In genomic region chr5:55293301-55293700, GRCm38 (mm10) we compare ENCODE assay signal across 11 mouse cellular contexts.
DNase-seq lines count a peak whose midpoint lies in the region; ATAC-seq lines count a peak whose summit lies in the region.
"Had no signal": no experiment of that assay in that cellular context is flagged by ENCODE, and none has a peak within 500 bp of the region (broad histone marks: within the 10 kb centered on the region; RNA-seq: fewer than 3 reads in every experiment).

No protein-coding gene starts in this region.

- WGBS in neural tube, embryonic 11.5 days, result 65% methylated on average over 2 of the region's 2 CpGs
- 51% methylated on average over 2 of the region's 2 CpGs for WGBS in embryonic facial prominence, embryonic 14.5 days

- no peak for DNase-seq in neural tube, embryonic 11.5 days (ENCODE audit: low spot score)
- DNase-seq in neural tube, embryonic 10.5 days (ENCODE audit: extremely low spot score, low spot score), result no peak
- DNase-seq in embryonic facial prominence, embryonic 14.5 days (ENCODE audit: low spot score), result peak; percentile 41
- DNase-seq in left cerebral cortex, postnatal 25 days (ENCODE audit: low spot score in 2 of 2), result peak; percentile 5 to 53
- DNase-seq in lung, postnatal 10 days, result no peak
- DNase-seq in yolk sac, embryonic 10.5 days (ENCODE audit: low spot score), result no peak
- no peak for DNase-seq in spleen, adult 12 weeks (ENCODE audit: low spot score)
- DNase-seq: thymus, postnatal 4 days had no signal

- no peaks in the 10 kb centered on the region for H3K9me3 ChIP-seq in neural tube, embryonic 11.5 days (ENCODE audit: control insufficient read depth, low read length)
- no peaks in the 10 kb centered on the region for H3K9me3 ChIP-seq in embryonic facial prominence, embryonic 14.5 days (ENCODE audit: control insufficient read depth, low read length)
- H3K9me3 ChIP-seq: megakaryocyte, embryonic 14.5 days had no signal

- H3K9ac ChIP-seq in neural tube, embryonic 11.5 days (ENCODE audit: low read length), result no peak overlapping the region
- no peak overlapping the region for H3K9ac ChIP-seq in embryonic facial prominence, embryonic 14.5 days (ENCODE audit: low read depth, low read length)

- H3K4me1 ChIP-seq in neural tube, embryonic 11.5 days (ENCODE audit: control insufficient read depth, insufficient read depth, low read length), result no peaks in the 10 kb centered on the region
- no peaks in the 10 kb centered on the region for H3K4me1 ChIP-seq in embryonic facial prominence, embryonic 14.5 days (ENCODE audit: control insufficient read depth, insufficient read depth, low read length)
- H3K4me1 ChIP-seq: megakaryocyte, embryonic 14.5 days had no signal

- H3K27me3 ChIP-seq in neural tube, embryonic 11.5 days (ENCODE audit: control insufficient read depth, insufficient read depth, low read length), result no peaks in the 10 kb centered on the region
- no peaks in the 10 kb centered on the region for H3K27me3 ChIP-seq in embryonic facial prominence, embryonic 14.5 days (replicated peaks; ENCODE audit: control insufficient read depth, insufficient read depth, low read length)
- H3K27me3 ChIP-seq: megakaryocyte, embryonic 14.5 days had no signal

- no peak overlapping the region for H3K4me2 ChIP-seq in neural tube, embryonic 11.5 days (ENCODE audit: low read depth)
- H3K4me2 ChIP-seq in embryonic facial prominence, embryonic 14.5 days (ENCODE audit: low read depth, low read length), result no peak overlapping the region
- H3K4me2 ChIP-seq: heart, embryonic 11.5 days had no signal

- ATAC-seq in neural tube, embryonic 11.5 days (ENCODE audit: insufficient read depth, low FRiP score, low TSS enrichment), result peak; percentile 74
- ATAC-seq in embryonic facial prominence, embryonic 14.5 days (ENCODE audit: low read depth), result no peak

- intact Hi-C loops in left cerebral cortex, postnatal 25 days (cut with DNase I), result no loop called here

- no peak overlapping the region for H3K27ac ChIP-seq in neural tube, embryonic 11.5 days (ENCODE audit: low read depth, low read length)
- no peak overlapping the region for H3K27ac ChIP-seq in embryonic facial prominence, embryonic 14.5 days (replicated peaks; ENCODE audit: low read depth, low read length)

- no peaks in the 10 kb centered on the region for H3K36me3 ChIP-seq in neural tube, embryonic 11.5 days (ENCODE audit: control insufficient read depth, insufficient read depth, low read length)
- no peaks in the 10 kb centered on the region for H3K36me3 ChIP-seq in embryonic facial prominence, embryonic 14.5 days (ENCODE audit: control insufficient read depth, insufficient read depth, low read length)

- H3K4me3 ChIP-seq in neural tube, embryonic 11.5 days (ENCODE audit: low read depth, low read length), result no peak overlapping the region
- no peak overlapping the region for H3K4me3 ChIP-seq in embryonic facial prominence, embryonic 14.5 days (ENCODE audit: low read depth, low read length)
- H3K4me3 ChIP-seq: erythroblast, embryonic 14.5 days; megakaryocyte, embryonic 14.5 days had no signal

Comparison
In these comparisons a context has a peak if more than half of its experiments do, and no peak if none do; other contexts are left out.
1. DNase-seq: peak in embryonic facial prominence, embryonic 14.5 days (single experiment) and left cerebral cortex, postnatal 25 days (2 of 2); none in neural tube, embryonic 11.5 days (single experiment), neural tube, embryonic 10.5 days (single experiment), lung, postnatal 10 days (single experiment), yolk sac, embryonic 10.5 days (single experiment) and spleen, adult 12 weeks (single experiment).